Mouse (Mus musculus) testis, adult 2 months (tissue): ENCODE results near the gene Hps4.

Experiments
- CTCF ChIP-seq: fragments of 200-500 bp; IDR thresholded peaks from 2 replicates; pipeline ENCODE4 v1.5.1; 2012; ENCODE audit warnings: low read depth, mild to moderate bottlenecking, inconsistent platforms, low read length, moderate library complexity; ENCODE audit not compliant: control insufficient read depth, insufficient read depth, insufficient replicate concordance
- POLR2A ChIP-seq: fragments of 200-500 bp; IDR thresholded peaks from 2 replicates; pipeline ENCODE4 v1.6.1; 2012; ENCODE audit warnings: low read depth, mild to moderate bottlenecking, inconsistent platforms, low read length, moderate library complexity; ENCODE audit not compliant: control insufficient read depth

GRCm38 (mm10) chr5:112327854-112328253 is 15.0 kb upstream of the Hps4 start:
- TF ChIP-seq CTCF (no peak), POLR2A (no peak)
